Mouse (Mus musculus) C2C12 (cell line): ENCODE measurements around the gene Hoxd1. TPM values are rescaled to one million over a fixed set of nuclear protein-coding genes. Genes with fewer than 3 reads are reported as not detected.

ENCODE experiments used
- H3K27me3 ChIP-seq: one replicate; pipeline ENCODE4 v1.6.1; 2011; ENCODE audit not compliant: control insufficient read depth, insufficient read depth, insufficient read length
- H3K36me3 ChIP-seq: one replicate; pipeline ENCODE4 v1.6.1; 2011; ENCODE audit not compliant: control insufficient read depth, insufficient read depth
- H3K4me3 ChIP-seq: one replicate; pipeline ENCODE4 v1.5.1; 2011; ENCODE audit warnings: mild to moderate bottlenecking, control low read depth; ENCODE audit not compliant: poor library complexity, insufficient read depth, severe bottlenecking
- H3K79me2 ChIP-seq: one replicate; pipeline ENCODE4 v1.6.1; 2011; ENCODE audit not compliant: control insufficient read depth, insufficient read depth
- H3K79me3 ChIP-seq: one replicate; pipeline ENCODE4 v1.6.1; 2011; ENCODE audit warnings: low read depth, control low read depth
- H3ac ChIP-seq: one replicate; pipeline ENCODE3; 2011; ENCODE audit warnings: low read depth; ENCODE audit not compliant: control insufficient read depth, insufficient read length
- CEBPB ChIP-seq: IDR thresholded peaks from one replicate; pipeline ENCODE4 v1.6.1; 2011; ENCODE audit warnings: low read depth, mild to moderate bottlenecking, control low read depth, moderate library complexity
- CTCF ChIP-seq: IDR thresholded peaks from one replicate; pipeline ENCODE4 v1.5.1; 2011; ENCODE audit not compliant: control insufficient read depth, insufficient read depth, insufficient read length
- FOSL1 ChIP-seq: IDR thresholded peaks from one replicate; pipeline ENCODE4 v1.8.0; 2011; ENCODE audit warnings: mild to moderate bottlenecking, low read length; ENCODE audit not compliant: poor library complexity, insufficient read depth, severe bottlenecking
- MAX ChIP-seq: IDR thresholded peaks from one replicate; pipeline ENCODE4 v1.6.1; 2011; ENCODE audit warnings: mild to moderate bottlenecking, control low read depth
- MYOD1 ChIP-seq: IDR thresholded peaks from one replicate; pipeline ENCODE4 v1.6.1; 2011; ENCODE audit warnings: low read depth; ENCODE audit not compliant: control insufficient read depth, insufficient read length
- MYOG ChIP-seq: IDR thresholded peaks from one replicate; pipeline ENCODE4 v1.6.1; 2011; ENCODE audit not compliant: control insufficient read depth, insufficient read length; ENCODE audit errors: extremely low read depth
- USF1 ChIP-seq: IDR thresholded peaks from one replicate; pipeline ENCODE4 v1.6.1; 2011; ENCODE audit warnings: low read depth, mild to moderate bottlenecking, control low read depth, moderate library complexity
- polyA plus RNA-seq: library from polyadenylated mRNA; unstranded; fragments of >200 nt; fragmentation: generic; extraction: Trizol; gene quantifications from one replicate; pipeline ENCODE4 v1.2.1, GENCODE M21; 2012; ENCODE audit warnings: missing spikeins

Hoxd1 gene
- polyA plus RNA-seq, 1 experiment = not detected

GRCm38 (mm10) chr2:74750731-74751250, 12.0 kb upstream of the Hoxd1 start:
- no peaks in the 10 kb centered on the region for H3K79me3 ChIP-seq
- no peaks in the 10 kb centered on the region for H3K79me2 ChIP-seq
- H3K27me3 ChIP-seq = peaks cover 30% of the 10 kb centered on the region
- H3ac ChIP-seq = no peak overlapping the region
- TF ChIP-seq MYOD1 = no peak
- no peak for TF ChIP-seq MYOG
- no peak for TF ChIP-seq CEBPB
- TF ChIP-seq FOSL1 = no peak
- no peak for TF ChIP-seq CTCF
- no peak overlapping the region for H3K4me3 ChIP-seq
- H3K36me3 ChIP-seq = no peaks in the 10 kb centered on the region

GRCm38 (mm10) chr2:74751861-74752260, 10.9 kb upstream of the Hoxd1 start:
- no peak overlapping the region for H3ac ChIP-seq

GRCm38 (mm10) chr2:74752431-74753174, 10.2 kb upstream of the Hoxd1 start:
- Histone ChIP-seq H3K27me3 (peaks cover 29% of the 10 kb centered on the region), H3K4me3 (no peak overlapping the region)
- TF ChIP-seq FOSL1 (no peak), USF1 (no peak), MAX (no peak), CEBPB (no peak), MYOG (no peak), CTCF (no peak), MYOD1 (no peak)

More at GRCm38 (mm10) chr2:74751861-74752260, 10.9 kb upstream of the Hoxd1 start:
- no peaks in the 10 kb centered on the region for H3K79me3 ChIP-seq
- H3K36me3 ChIP-seq = no peaks in the 10 kb centered on the region
- H3K27me3 ChIP-seq = peaks cover 29% of the 10 kb centered on the region
- H3K79me2 ChIP-seq = no peaks in the 10 kb centered on the region
- H3K4me3 ChIP-seq = no peak overlapping the region
- TF ChIP-seq CTCF = no peak

GRCm38 (mm10) chr2:74753175-74753523, 9.6 kb upstream of the Hoxd1 start:
- Histone ChIP-seq H3K4me3 (no peak overlapping the region), H3K79me2 (no peaks in the 10 kb centered on the region), H3K36me3 (no peaks in the 10 kb centered on the region), H3K27me3 (peaks cover 29% of the 10 kb centered on the region), H3K79me3 (no peaks in the 10 kb centered on the region), H3ac (no peak overlapping the region)
- TF ChIP-seq FOSL1 = no peak
- TF ChIP-seq USF1 = no peak
- no peak for TF ChIP-seq CEBPB
- no peak for TF ChIP-seq MYOG
- TF ChIP-seq MAX = no peak
- no peak for TF ChIP-seq CTCF
- TF ChIP-seq MYOD1 = no peak

More at GRCm38 (mm10) chr2:74752431-74753174, 10.2 kb upstream of the Hoxd1 start:
- no peaks in the 10 kb centered on the region for H3K79me3 ChIP-seq
- no peaks in the 10 kb centered on the region for H3K79me2 ChIP-seq
- no peak overlapping the region for H3ac ChIP-seq
- H3K36me3 ChIP-seq = no peaks in the 10 kb centered on the region

GRCm38 (mm10) chr2:74753711-74754110, 9.1 kb upstream of the Hoxd1 start:
- Histone ChIP-seq H3K27me3 (peaks cover 29% of the 10 kb centered on the region), H3K79me3 (no peaks in the 10 kb centered on the region), H3ac (no peak overlapping the region), H3K79me2 (no peaks in the 10 kb centered on the region), H3K36me3 (no peaks in the 10 kb centered on the region), H3K4me3 (no peak overlapping the region)
- TF ChIP-seq MYOD1 = no peak
- no peak for TF ChIP-seq CEBPB
- TF ChIP-seq CTCF = no peak
- no peak for TF ChIP-seq USF1
- no peak for TF ChIP-seq MYOG
- TF ChIP-seq FOSL1 = no peak
- no peak for TF ChIP-seq MAX

- Histone ChIP-seq H3ac (no peak overlapping the region), H3K36me3 (no peaks in the 10 kb centered on the region), H3K79me3 (no peaks in the 10 kb centered on the region), H3K27me3 (peaks cover 4% of the 10 kb centered on the region), H3K79me2 (no peaks in the 10 kb centered on the region), H3K4me3 (no peak overlapping the region)
- no peak for TF ChIP-seq CTCF
- TF ChIP-seq MYOG = no peak
- TF ChIP-seq MAX = no peak
- TF ChIP-seq MYOD1 = no peak
- no peak for TF ChIP-seq USF1
- no peak for TF ChIP-seq FOSL1
- TF ChIP-seq CEBPB = no peak
Observed at GRCm38 (mm10) chr2:74760146-74760545, 2.6 kb upstream of the Hoxd1 start.
